Mouse (Mus musculus) stomach, embryonic 15.5 days (tissue): ENCODE measurements at regions not wholly inside any gene's neighbourhood (a gene's known extent, or its start where the extent isn't known, plus 50 kb on each side); places are given as distances from the start of the nearest gene placed in this dataset.
"Not testable (repeated sequence)": the region's sequence is repeated elsewhere in the genome, so short reads cannot be mapped to it uniquely, and the experiment has no call there.

Source experiments
- ATAC-seq: fragments of 200-750 bp; cut with Nextera tagmentation; 2 replicates; pipeline ENCODE4 v1.8.0; 2017; ENCODE audit warnings: low read depth, moderate number of reproducible peaks, moderate TSS enrichment; ENCODE audit not compliant: insufficient read depth, low FRiP score
- H3K27ac ChIP-seq: fragments of 300-500 bp; sonication (generic); 2 replicates; pipeline ENCODE4 v1.5.1; 2015; ENCODE audit warnings: mild to moderate bottlenecking, inconsistent platforms
- H3K27me3 ChIP-seq: fragments of 300-500 bp; sonication (generic); replicated peaks from 2 replicates; pipeline ENCODE4 v1.6.1; 2015; ENCODE audit warnings: inconsistent platforms
- H3K36me3 ChIP-seq: fragments of 300-500 bp; sonication (generic); 2 replicates; pipeline ENCODE4 v1.6.1; 2015; ENCODE audit warnings: inconsistent platforms
- H3K4me1 ChIP-seq: fragments of 300-500 bp; sonication (generic); 2 replicates; pipeline ENCODE4 v1.6.1; 2015; ENCODE audit warnings: inconsistent platforms
- H3K4me2 ChIP-seq: fragments of 300-500 bp; sonication (generic); 2 replicates; pipeline ENCODE4 v1.6.1; 2015; ENCODE audit warnings: mild to moderate bottlenecking, inconsistent platforms
- H3K4me3 ChIP-seq: fragments of 300-500 bp; sonication (generic); replicated peaks from 2 replicates; pipeline ENCODE4 v1.5.1; 2015; ENCODE audit warnings: inconsistent platforms
- H3K9ac ChIP-seq: fragments of 300-500 bp; sonication (generic); 2 replicates; pipeline ENCODE4 v1.6.1; 2015; ENCODE audit warnings: inconsistent platforms
- H3K9me3 ChIP-seq: fragments of 300-500 bp; sonication (generic); 2 replicates; pipeline ENCODE4 v1.6.1; 2016; ENCODE audit warnings: inconsistent platforms
- WGBS: fragments of 180-500 bp; shearing (Covaris S2); methylation state at CpG from one replicate; pipeline ENCODE4 v1.1.7; 2015; 5-methylcytosine and 5-hydroxymethylcytosine counted together

GRCm38 (mm10) chr12:79984985-79985747 lies 127.6 kb downstream of the Zfp36l1 start:
- Histone ChIP-seq H3K4me1 (peaks cover 46% of the 10 kb centered on the region), H3K27me3 (no peaks in the 10 kb centered on the region), H3K4me3 (no peak overlapping the region), H3K4me2 (no peak overlapping the region), H3K36me3 (no peaks in the 10 kb centered on the region), H3K9ac (no peak overlapping the region), H3K27ac (peak overlapping the region; percentile 79), H3K9me3 (no peaks in the 10 kb centered on the region)
- ATAC-seq: no peak
- 58% methylated on average over 5 of the region's 5 CpGs for WGBS

GRCm38 (mm10) chr12:79984025-79984790 lies 128.6 kb downstream of the Zfp36l1 start:
- Histone ChIP-seq H3K4me2 (no peak overlapping the region), H3K9ac (no peak overlapping the region), H3K36me3 (no peaks in the 10 kb centered on the region), H3K9me3 (no peaks in the 10 kb centered on the region), H3K27ac (peak overlapping the region; percentile 59; the same call in 1 of the 2 replicates), H3K27me3 (no peaks in the 10 kb centered on the region), H3K4me3 (no peak overlapping the region), H3K4me1 (peaks cover 37% of the 10 kb centered on the region)
- no peak for ATAC-seq
- 49% methylated on average over 10 of the region's 10 CpGs for WGBS

- 57% methylated on average over 6 of the region's 6 CpGs for WGBS
- no peak overlapping the region for H3K27ac ChIP-seq
- ATAC-seq: no peak
- no peaks in the 10 kb centered on the region for H3K36me3 ChIP-seq
- H3K27me3 ChIP-seq: no peaks in the 10 kb centered on the region
- no peak overlapping the region for H3K4me3 ChIP-seq
- H3K9ac ChIP-seq: no peak overlapping the region
- H3K4me2 ChIP-seq: no peak overlapping the region
- H3K9me3 ChIP-seq: no peaks in the 10 kb centered on the region
- H3K4me1 ChIP-seq: peaks cover 27% of the 10 kb centered on the region
Measured at GRCm38 (mm10) chr12:79983232-79983631, 129.6 kb downstream of the Zfp36l1 start.

GRCm38 (mm10) chr12:79982497-79982896 lies 130.3 kb downstream of the Zfp36l1 start:
- WGBS: 59% methylated on average over 1 of the region's 1 CpGs
- H3K4me2 ChIP-seq, H3K9me3 ChIP-seq, ATAC-seq, H3K36me3 ChIP-seq, H3K4me3 ChIP-seq, H3K27me3 ChIP-seq, H3K9ac ChIP-seq, H3K27ac ChIP-seq: not testable (repeated sequence)
- H3K4me1 ChIP-seq: peaks cover 27% of the 10 kb centered on the region

GRCm38 (mm10) chr12:79980711-79981110 lies 132.1 kb downstream of the Zfp36l1 start:
- Histone ChIP-seq H3K4me3 (no peak overlapping the region), H3K27ac (no peak overlapping the region), H3K36me3 (no peaks in the 10 kb centered on the region), H3K9ac (no peak overlapping the region), H3K27me3 (no peaks in the 10 kb centered on the region), H3K9me3 (no peaks in the 10 kb centered on the region), H3K4me1 (peaks cover 20% of the 10 kb centered on the region), H3K4me2 (no peak overlapping the region)
- ATAC-seq: no peak
- 56% methylated on average over 4 of the region's 4 CpGs for WGBS

- no peak overlapping the region for H3K27ac ChIP-seq
- H3K4me2 ChIP-seq: no peak overlapping the region
- H3K27me3 ChIP-seq: no peaks in the 10 kb centered on the region
- no peak for ATAC-seq
- peaks cover 23% of the 10 kb centered on the region for H3K4me1 ChIP-seq
- WGBS: 98% methylated on average over 3 of the region's 3 CpGs
- H3K4me3 ChIP-seq: no peak overlapping the region
- no peaks in the 10 kb centered on the region for H3K36me3 ChIP-seq
- no peaks in the 10 kb centered on the region for H3K9me3 ChIP-seq
- no peak overlapping the region for H3K9ac ChIP-seq
Measured at GRCm38 (mm10) chr12:79977136-79977535, 135.7 kb downstream of the Zfp36l1 start.

- ATAC-seq: no peak
- H3K36me3 ChIP-seq: no peaks in the 10 kb centered on the region
- no peak overlapping the region for H3K4me2 ChIP-seq
- H3K9ac ChIP-seq: no peak overlapping the region
- H3K4me3 ChIP-seq: no peak overlapping the region
- H3K27ac ChIP-seq: peak overlapping the region; percentile 92
- H3K4me1 ChIP-seq: peaks cover 36% of the 10 kb centered on the region
- 38% methylated on average over 9 of the region's 9 CpGs for WGBS
- no peaks in the 10 kb centered on the region for H3K9me3 ChIP-seq
- H3K27me3 ChIP-seq: no peaks in the 10 kb centered on the region
Measured at GRCm38 (mm10) chr12:79975466-79976239, 137.2 kb downstream of the Zfp36l1 start.

GRCm38 (mm10) chr12:79975050-79975449 lies 137.8 kb downstream of the Zfp36l1 start:
- ATAC-seq: no peak
- Histone ChIP-seq H3K36me3 (no peaks in the 10 kb centered on the region), H3K4me3 (no peak overlapping the region), H3K9ac (no peak overlapping the region), H3K4me2 (no peak overlapping the region), H3K27ac (peak overlapping the region; percentile 92), H3K9me3 (no peaks in the 10 kb centered on the region), H3K4me1 (peaks cover 42% of the 10 kb centered on the region), H3K27me3 (no peaks in the 10 kb centered on the region)
- WGBS: 53% methylated on average over 6 of the region's 6 CpGs

GRCm38 (mm10) chr12:79974530-79974929 lies 138.3 kb downstream of the Zfp36l1 start:
- ATAC-seq: peak; percentile 27; the same call in 1 of the 2 replicates
- H3K27ac ChIP-seq: peak overlapping the region; percentile 92

GRCm38 (mm10) chr12:79973566-79974230 lies 139.1 kb downstream of the Zfp36l1 start:
- peak overlapping the region; percentile 92 for H3K27ac ChIP-seq
- H3K9ac ChIP-seq: no peak overlapping the region
- no peak overlapping the region for H3K4me2 ChIP-seq
- H3K36me3 ChIP-seq: no peaks in the 10 kb centered on the region
- no peak for ATAC-seq
- 67% methylated on average over 7 of the region's 7 CpGs for WGBS
- H3K4me1 ChIP-seq: peaks cover 50% of the 10 kb centered on the region
- H3K27me3 ChIP-seq: no peaks in the 10 kb centered on the region
- no peak overlapping the region for H3K4me3 ChIP-seq
- no peaks in the 10 kb centered on the region for H3K9me3 ChIP-seq

More at GRCm38 (mm10) chr12:79974530-79974929, 138.3 kb downstream of the Zfp36l1 start:
- Histone ChIP-seq H3K9ac (no peak overlapping the region), H3K36me3 (no peaks in the 10 kb centered on the region), H3K9me3 (no peaks in the 10 kb centered on the region), H3K4me3 (no peak overlapping the region), H3K27me3 (no peaks in the 10 kb centered on the region), H3K4me2 (no peak overlapping the region), H3K4me1 (peaks cover 48% of the 10 kb centered on the region)
- WGBS: 36% methylated on average over 7 of the region's 7 CpGs

GRCm38 (mm10) chr12:79970981-79971390 lies 141.8 kb downstream of the Zfp36l1 start:
- no peak overlapping the region for H3K9ac ChIP-seq
- no peak overlapping the region for H3K4me3 ChIP-seq
- H3K27ac ChIP-seq: peak overlapping the region; percentile 94
- no peak for ATAC-seq
- no peak overlapping the region for H3K4me2 ChIP-seq
- peaks cover 63% of the 10 kb centered on the region for H3K4me1 ChIP-seq
- 48% methylated on average over 5 of the region's 5 CpGs for WGBS
- no peaks in the 10 kb centered on the region for H3K9me3 ChIP-seq
- no peaks in the 10 kb centered on the region for H3K36me3 ChIP-seq
- H3K27me3 ChIP-seq: no peaks in the 10 kb centered on the region
